27 mouse cellular contexts compared by ENCODE assay signal in genomic region chr2:147715791-147716190, GRCm38 (mm10).
"Had no signal": no experiment of that assay in that cellular context is flagged by ENCODE, and none has a peak within 500 bp of the region (broad histone marks: within the 10 kb centered on the region; RNA-seq: fewer than 3 reads in every experiment).

No protein-coding gene starts in this region.

- ATAC-seq: forebrain, embryonic 13.5 days; forebrain, embryonic 14.5 days; forebrain, embryonic 15.5 days; forebrain, embryonic 16.5 days; forebrain, postnatal 0 days had no signal

- H3K27ac ChIP-seq: embryonic facial prominence, embryonic 10.5 days; embryonic facial prominence, embryonic 12.5 days; embryonic facial prominence, embryonic 13.5 days; embryonic facial prominence, embryonic 15.5 days; forebrain, embryonic 10.5 days; forebrain, embryonic 12.5 days; forebrain, embryonic 13.5 days; forebrain, embryonic 15.5 days; gastrocnemius, adult 2 months; heart, adult 2 months; heart, embryonic 10.5 days had no signal

- H3K36me3 ChIP-seq: embryonic facial prominence, embryonic 10.5 days; embryonic facial prominence, embryonic 12.5 days; embryonic facial prominence, embryonic 13.5 days; embryonic facial prominence, embryonic 15.5 days; forebrain, embryonic 10.5 days; forebrain, embryonic 12.5 days; forebrain, embryonic 15.5 days; heart, embryonic 10.5 days had no signal

- H3K4me3 ChIP-seq: embryonic facial prominence, embryonic 10.5 days; embryonic facial prominence, embryonic 12.5 days; embryonic facial prominence, embryonic 13.5 days; embryonic facial prominence, embryonic 15.5 days; erythroblast, embryonic 14.5 days; forebrain, embryonic 10.5 days; forebrain, embryonic 12.5 days; forebrain, embryonic 13.5 days; forebrain, embryonic 15.5 days; gastrocnemius, adult 2 months; heart, adult 2 months; heart, embryonic 10.5 days had no signal

- H3K9ac ChIP-seq: embryonic facial prominence, embryonic 12.5 days; embryonic facial prominence, embryonic 13.5 days; embryonic facial prominence, embryonic 15.5 days; forebrain, embryonic 12.5 days; forebrain, embryonic 13.5 days; forebrain, embryonic 15.5 days; forebrain, postnatal 0 days had no signal

- H3K27me3 ChIP-seq: embryonic facial prominence, embryonic 12.5 days; forebrain, embryonic 12.5 days; forebrain, embryonic 13.5 days; forebrain, embryonic 15.5 days had no signal

- H3K9me3 ChIP-seq: embryonic facial prominence, embryonic 10.5 days; embryonic facial prominence, embryonic 12.5 days; embryonic facial prominence, embryonic 13.5 days; embryonic facial prominence, embryonic 15.5 days; forebrain, embryonic 10.5 days; forebrain, embryonic 12.5 days; forebrain, embryonic 13.5 days; forebrain, embryonic 15.5 days; heart, embryonic 10.5 days had no signal

- H3K4me2 ChIP-seq: embryonic facial prominence, embryonic 12.5 days; embryonic facial prominence, embryonic 13.5 days; embryonic facial prominence, embryonic 15.5 days; forebrain, embryonic 12.5 days; forebrain, embryonic 13.5 days; forebrain, embryonic 15.5 days; heart, embryonic 11.5 days had no signal

- DNase-seq: cerebellum, adult 9-10 months; cerebellum, adult 9-11 months; cerebellum, postnatal 10 days; cerebellum, postnatal 14 days; cerebellum, postnatal 25 days; cerebellum, postnatal 36 days; embryo, embryonic 11 days; forebrain, postnatal 0 days; gastrocnemius, adult 2 months; gastrocnemius, postnatal 14 days; gastrocnemius, postnatal 25 days; heart, adult 11 months; heart, adult 18-20 months; heart, adult 2 months had no signal

- H3K4me1 ChIP-seq: embryonic facial prominence, embryonic 10.5 days; embryonic facial prominence, embryonic 12.5 days; embryonic facial prominence, embryonic 15.5 days; forebrain, embryonic 10.5 days; forebrain, embryonic 12.5 days; forebrain, embryonic 13.5 days; heart, embryonic 10.5 days had no signal
